Mouse (Mus musculus) left cerebral cortex, postnatal 14 days (tissue): ENCODE measurements at regions not wholly inside any gene's neighbourhood (a gene's known extent, or its start where the extent isn't known, plus 50 kb on each side); places are given as distances from the start of the nearest gene placed in this dataset.

Source experiments
- DNase-seq, 2 experiments: peaks; one replicate each; pipeline ENCODE4 v3.0.0; 2021 to 2022; ENCODE audit warnings: low spot score in 2 of 2, mixed read lengths in 1 of 2
- intact Hi-C: fragments of 180-260 bp; cut with DNase I; formaldehyde crosslinking; loops from one replicate; pipeline ENCODE4 v1.15.1; 2025

DNA sequence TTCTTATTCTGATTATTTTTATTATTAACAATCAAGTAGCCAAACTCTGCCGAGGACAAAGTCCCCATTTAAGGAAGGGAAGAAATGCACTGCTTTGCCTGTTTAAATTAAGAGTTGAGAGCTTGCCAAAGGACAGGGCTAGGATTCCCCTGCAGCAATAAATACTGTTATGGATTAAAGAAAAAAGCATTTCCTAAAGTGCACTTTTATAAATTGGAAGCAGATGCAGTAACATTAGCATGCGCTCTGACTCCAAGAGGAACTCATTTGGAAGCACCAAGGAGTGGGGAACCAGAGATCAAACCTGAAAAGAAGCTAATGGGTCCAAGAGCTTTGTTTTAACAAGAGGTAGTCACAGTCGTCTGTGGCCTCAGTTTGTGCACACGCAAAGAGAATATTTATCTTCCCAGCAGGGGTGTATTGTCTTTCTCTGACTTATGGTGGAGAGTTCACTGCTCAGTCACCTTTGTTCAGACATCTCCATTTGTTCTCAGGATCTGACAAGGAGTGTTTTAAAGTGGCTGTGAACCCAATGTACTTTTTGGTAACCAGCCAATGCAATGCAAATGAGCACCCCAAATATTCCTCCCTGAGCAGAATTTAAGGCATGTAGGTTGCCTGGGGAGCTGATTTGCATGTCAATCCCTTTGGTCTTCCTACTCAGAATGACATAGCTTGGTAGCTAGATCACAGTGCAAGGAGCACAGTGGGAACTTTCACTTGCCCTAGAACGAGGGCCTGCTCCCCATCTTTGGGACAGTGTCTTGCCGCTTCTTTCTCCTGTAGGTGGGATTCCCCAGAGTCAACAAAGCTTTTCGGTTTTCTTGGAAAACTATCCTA is 119.1 kb upstream of the Nbea start:
- no peak for DNase-seq
- intact Hi-C loops = no loop called here

DNA sequence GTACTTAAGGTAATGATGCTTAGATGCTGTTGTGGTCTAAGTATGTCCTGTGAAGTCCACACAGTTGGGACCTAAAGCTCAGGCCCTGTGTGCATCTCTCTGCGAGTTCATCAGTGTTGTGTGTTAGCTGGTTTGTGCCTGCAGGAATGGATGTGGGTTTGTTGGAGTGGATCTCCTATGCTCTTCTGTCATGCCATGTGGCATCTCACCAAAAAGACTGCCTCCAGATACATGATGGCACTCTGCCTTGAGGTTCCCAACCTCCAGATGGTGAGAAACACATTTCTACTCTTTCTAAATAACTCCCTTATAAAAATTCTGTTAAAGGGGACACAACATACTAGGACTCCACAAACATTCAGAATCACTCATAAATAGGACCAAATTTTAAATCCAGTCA is 117.3 kb upstream of the Nbea start:
- DNase-seq = no peak
- intact Hi-C loops = no loop called here

DNA sequence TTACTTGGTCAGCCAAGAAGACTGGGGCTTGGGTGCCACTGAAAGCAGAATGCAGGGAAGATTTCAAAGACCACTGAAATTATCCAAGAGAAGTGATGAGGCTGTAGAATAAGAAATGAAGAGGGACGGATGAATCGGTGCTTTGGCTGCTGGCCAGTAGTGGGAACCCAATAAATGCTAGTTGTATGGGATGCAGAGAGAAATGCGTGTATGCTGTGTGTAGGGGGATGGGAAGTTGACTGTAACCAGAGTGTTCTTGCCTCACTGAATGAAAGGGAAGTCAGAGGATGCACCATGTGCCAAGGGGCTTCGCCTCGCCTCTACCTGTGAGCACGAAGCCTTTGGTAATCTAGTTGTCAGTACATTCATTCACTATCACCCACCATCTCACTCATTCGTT is 112.1 kb upstream of the Nbea start:
- intact Hi-C loops = no loop called here
- DNase-seq = no peak

DNA sequence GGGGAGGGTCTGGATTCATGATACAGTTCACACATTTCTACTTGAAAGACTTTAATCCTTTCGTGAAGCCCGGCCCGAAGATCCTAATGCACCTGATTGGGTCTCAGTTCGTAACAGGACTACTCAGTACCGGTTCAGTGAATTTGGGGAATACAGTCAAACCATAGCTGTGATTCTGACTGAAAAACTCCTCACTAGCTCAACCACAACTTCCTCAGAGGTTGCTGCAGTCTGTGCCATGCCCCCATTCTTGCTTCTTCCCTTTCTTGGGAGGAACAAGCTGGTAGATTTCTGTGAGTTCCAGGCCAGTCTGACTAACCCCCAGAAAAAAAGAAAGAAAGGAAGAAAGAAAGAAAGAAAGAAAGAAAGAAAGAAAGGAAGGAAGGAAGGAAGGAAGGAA is 98.0 kb upstream of the Nbea start:
- intact Hi-C loops = no loop called here
- no peak for DNase-seq

DNA sequence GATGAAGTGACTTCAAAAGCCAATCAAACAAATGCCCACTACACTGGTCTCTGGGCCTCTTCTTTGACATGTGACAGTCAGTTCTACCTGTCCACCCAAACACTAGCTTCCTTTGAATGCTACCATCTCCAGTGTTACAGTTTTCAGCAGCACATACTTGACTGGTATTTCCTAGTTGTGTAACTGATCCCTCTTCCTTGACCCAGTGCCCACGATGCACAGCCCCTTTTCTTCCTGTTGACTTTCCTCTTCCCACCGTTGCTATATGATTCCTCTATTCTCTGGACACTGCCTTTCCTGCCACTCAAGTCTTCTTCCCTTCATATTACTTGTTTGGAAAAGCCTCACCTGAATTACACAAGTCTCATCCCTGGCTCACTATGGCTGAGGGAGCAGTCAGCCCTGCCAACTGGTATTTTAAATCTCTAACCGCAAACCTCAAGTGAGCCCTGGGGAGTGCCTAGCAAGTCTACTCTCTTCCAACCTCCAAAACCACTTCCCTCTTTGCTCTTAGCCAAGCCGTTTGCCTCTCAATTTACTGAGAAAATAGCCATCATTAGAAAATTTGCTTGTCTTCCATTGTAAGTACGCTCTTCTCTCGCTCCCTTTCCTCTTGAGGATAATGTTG is 96.9 kb upstream of the Nbea start:
- DNase-seq = no peak
- intact Hi-C loops = no loop called here

DNA sequence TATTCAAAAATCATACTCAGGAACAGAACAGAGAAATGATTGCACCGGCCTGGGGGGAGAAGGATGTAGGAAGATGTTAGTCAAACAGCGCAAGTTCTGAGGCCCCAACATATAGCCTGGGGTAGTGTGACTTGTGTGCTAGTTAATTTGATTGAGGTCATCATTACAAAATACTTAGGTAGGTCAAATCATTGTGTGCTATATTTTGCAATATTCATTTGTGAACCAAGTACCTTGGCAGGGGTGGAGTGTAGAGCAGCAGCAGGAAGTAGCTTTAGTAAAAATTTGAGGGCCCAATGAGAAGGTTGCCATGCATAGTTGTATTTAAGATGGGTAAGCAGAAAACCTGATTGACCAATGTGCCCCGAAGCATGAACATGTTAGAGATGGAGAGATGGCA is 89.1 kb upstream of the Nbea start:
- intact Hi-C loops = no loop called here
- DNase-seq = no peak

DNA sequence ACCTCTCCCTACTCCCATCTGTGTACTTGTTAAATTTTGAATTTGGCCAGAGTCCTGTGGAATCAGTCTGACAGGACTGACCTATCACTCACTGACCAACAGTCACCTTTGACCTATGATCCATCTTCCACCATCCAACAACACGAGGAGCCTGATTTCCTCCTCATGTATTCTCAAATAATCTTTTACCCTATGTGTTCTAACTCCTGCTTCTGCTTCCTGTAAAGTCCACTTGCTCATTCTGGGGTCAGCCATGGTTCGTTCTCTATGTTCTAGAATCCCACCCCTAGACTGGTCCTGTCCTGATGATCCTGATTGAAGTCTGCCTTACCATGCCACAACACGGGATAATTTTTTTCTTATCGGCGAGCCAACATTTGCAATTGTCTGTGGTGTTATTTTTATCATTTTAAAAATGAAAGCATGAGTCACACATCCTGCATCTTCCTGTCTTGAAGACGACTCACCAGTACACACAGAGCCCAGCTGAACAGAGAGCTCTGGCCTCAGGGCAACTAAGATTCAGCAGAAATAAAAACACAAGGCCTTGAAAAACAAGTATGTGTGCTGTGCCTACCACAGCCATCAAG is 86.8 kb upstream of the Nbea start:
- intact Hi-C loops = no loop called here
- peak in 1 of 2 experiments; percentile 9 for DNase-seq

DNA sequence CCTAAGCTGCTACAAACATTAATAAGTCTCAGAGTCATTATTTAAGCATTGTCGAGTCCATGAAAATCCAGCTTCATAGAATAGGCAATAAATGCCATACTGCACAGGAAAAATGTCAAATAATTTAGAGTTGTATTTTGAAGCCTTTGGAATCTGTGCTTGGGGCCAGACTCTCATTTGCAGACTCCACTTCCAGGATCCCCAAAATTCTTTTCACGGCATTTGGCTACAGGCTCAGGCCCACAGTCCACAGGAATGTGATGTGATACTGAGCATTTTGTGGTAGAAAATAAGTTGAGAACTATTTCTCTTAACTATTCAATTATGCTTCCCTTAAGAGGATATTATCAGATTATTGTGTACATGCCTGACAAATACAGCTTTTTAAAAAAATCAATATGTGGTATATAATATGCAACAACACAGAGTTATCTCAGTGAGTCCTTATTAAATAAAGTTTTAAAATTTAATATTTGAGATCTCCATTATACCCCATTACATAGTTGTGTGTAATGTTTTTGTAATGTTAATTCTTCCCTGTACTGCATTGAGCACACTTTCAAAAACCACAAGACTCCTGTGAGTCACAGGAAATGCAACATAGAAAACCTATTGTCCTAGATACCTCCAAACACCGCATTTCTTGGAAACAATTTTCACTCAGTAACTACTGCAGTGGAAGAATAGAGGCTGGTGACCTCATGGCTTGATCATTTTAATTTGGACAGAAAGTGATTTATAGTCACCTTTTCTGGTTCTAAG is 78.5 kb upstream of the Nbea start:
- intact Hi-C loops = no loop called here
- DNase-seq = no peak

DNA sequence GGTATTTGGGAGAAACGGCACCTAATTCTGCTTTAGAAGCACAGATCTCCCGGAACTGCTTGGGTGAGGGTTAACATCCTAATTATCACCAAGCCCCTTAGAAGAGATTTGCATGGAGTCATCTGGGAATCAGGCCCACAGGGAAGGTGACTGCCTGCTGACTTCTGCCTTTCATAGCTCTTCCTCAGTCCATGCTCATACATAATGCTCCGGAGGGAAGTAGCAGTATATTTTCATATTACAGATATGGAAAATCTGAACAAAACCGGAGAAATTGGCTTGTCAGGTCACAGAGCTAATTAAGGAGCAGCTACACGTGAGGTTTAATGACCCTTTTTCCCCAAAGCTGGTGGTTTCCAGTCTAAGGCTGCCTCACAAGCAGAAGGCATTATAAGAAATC is 72.8 kb upstream of the Nbea start:
- no peak for DNase-seq
- intact Hi-C loops = no loop called here

DNA sequence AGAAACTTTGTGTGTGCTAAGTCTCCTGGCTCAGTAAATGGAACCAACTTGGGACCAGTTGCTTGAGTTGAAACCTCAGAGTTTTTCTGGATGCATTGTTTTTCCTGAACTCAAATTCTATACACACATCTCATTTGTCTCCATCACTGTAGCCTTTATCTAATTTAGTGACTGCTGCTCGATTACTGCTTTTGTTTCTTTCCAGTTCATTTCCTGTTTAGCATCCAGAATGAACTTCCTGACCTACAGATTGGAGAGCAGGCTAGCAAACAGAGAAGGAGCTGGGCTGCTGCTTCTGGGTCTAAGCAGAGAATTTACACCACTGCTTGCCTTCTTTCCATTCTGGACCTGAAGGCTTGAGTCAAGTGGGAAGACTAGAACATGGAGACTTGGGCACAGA is 60.9 kb upstream of the Nbea start:
- intact Hi-C loops = no loop called here

DNA sequence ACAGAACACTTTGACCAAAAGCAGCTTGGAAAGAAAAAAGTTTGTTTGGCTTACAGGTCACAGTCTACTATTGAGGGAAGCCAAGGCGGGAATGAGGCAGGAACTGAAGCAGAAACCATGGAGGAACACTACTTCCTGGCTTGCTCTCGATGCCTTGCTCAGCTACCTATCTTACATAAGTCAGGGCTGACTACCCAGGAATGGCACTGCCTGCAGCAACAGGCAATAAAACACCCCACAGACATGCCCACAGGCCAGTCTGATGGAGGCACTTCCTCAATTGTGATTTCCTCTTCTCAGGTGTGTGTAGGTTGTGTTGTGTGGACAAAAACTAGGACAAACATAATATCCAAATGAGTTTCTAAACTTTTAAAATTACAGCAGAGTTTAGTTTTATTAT is 54.7 kb upstream of the Nbea start:
- intact Hi-C loops = no loop called here
- DNase-seq = no peak

More for the DNA sequence above, 60.9 kb upstream of the Nbea start:
- no peak for DNase-seq

DNA sequence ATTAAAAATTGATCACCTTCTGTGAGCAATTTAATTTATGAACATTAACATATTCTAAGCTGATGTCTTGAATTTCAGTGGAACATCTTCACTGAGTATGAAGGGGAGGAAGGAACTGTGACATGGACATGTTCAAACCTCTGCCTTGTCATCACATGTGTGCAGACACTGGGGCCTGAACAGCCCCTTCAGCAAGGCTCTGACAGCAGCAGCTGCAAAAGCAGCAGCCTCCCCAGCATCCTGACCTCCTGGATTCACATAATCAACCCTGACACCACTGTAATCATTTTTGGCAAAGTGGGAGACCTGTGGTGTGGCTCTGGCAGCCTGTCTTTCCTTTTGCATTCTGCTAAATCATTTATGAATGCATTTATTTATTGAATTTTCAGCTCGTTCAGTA is 52.7 kb upstream of the Nbea start:
- intact Hi-C loops = no loop called here
- no peak for DNase-seq
